Mouse (Mus musculus): ENCODE results near the gene Stk36. TPM values are rescaled to one million over a fixed set of nuclear protein-coding genes. Genes with fewer than 3 reads are reported as not detected.

Stk36 gene
- polyA plus RNA-seq, 1 experiment from 2014 or later = 4.3 TPM

GRCm38 (mm10) chr1:74587773-74588445, 13.3 kb upstream of the Stk36 start, which contains the start of the genes Zfp142 and Bcs1l:
TSS of gene Zfp142 (minus strand) at chr1:74588246.
TSS of gene Bcs1l (plus strand) at chr1:74588289.
- H3K9ac ChIP-seq (ENCODE audit: low read depth, low read length) = peak within 1 kb of the TSS; percentile 81
- WGBS (ENCODE audit: insufficient replicate concordance) = under 1% methylated on average over 48 of the region's 48 CpGs
- H3K9me3 ChIP-seq (replicated peaks; ENCODE audit: control insufficient read depth, low read length) = no peaks in the 10 kb centered on the region
- H3K36me3 ChIP-seq (ENCODE audit: control insufficient read depth, insufficient read depth, low read length) = peaks cover 14% of the 10 kb centered on the region; the same call in 1 of the 2 replicates
- peak within 1 kb of the TSS; percentile 95 for H3K4me2 ChIP-seq
- peak within 1 kb of the TSS; percentile 75 for H3K4me3 ChIP-seq (ENCODE audit: low read depth, low read length)
- peak within 1 kb of the TSS; percentile 70 for H3K27ac ChIP-seq (ENCODE audit: low read depth, low read length)
- peak; percentile 96 for ATAC-seq (replicated peaks; ENCODE audit: insufficient number of reproducible peaks, low FRiP score, low TSS enrichment)
- H3K27me3 ChIP-seq (ENCODE audit: control insufficient read depth, insufficient read depth, low read length) = no peaks in the 10 kb centered on the region
- H3K4me1 ChIP-seq (ENCODE audit: control insufficient read depth, insufficient read depth, low read length) = peaks cover 21% of the 10 kb centered on the region

GRCm38 (mm10) chr1:74594434-74594833, 6.8 kb upstream of the Stk36 start:
- WGBS (ENCODE audit: insufficient replicate concordance) = 83% methylated on average over 8 of the region's 8 CpGs
- H3K4me3 ChIP-seq (ENCODE audit: low read depth, low read length) = no peak overlapping the region
- H3K36me3 ChIP-seq (ENCODE audit: control insufficient read depth, insufficient read depth, low read length) = peaks cover 41% of the 10 kb centered on the region
- no peaks in the 10 kb centered on the region for H3K27me3 ChIP-seq (ENCODE audit: control insufficient read depth, insufficient read depth, low read length)
- H3K9me3 ChIP-seq (replicated peaks; ENCODE audit: control insufficient read depth, low read length) = no peaks in the 10 kb centered on the region
- no peak overlapping the region for H3K27ac ChIP-seq (ENCODE audit: low read depth, low read length)
- H3K4me1 ChIP-seq (ENCODE audit: control insufficient read depth, insufficient read depth, low read length) = no peaks in the 10 kb centered on the region
- no peak overlapping the region for H3K4me2 ChIP-seq
- no peak overlapping the region for H3K9ac ChIP-seq (ENCODE audit: low read depth, low read length)
- ATAC-seq (replicated peaks; ENCODE audit: insufficient number of reproducible peaks, low FRiP score, low TSS enrichment) = no peak

- peak; percentile 62 for ATAC-seq (replicated peaks; ENCODE audit: insufficient number of reproducible peaks, low FRiP score, low TSS enrichment)
- H3K4me3 ChIP-seq (ENCODE audit: low read depth, low read length) = peak overlapping the region; percentile 88
- no peaks in the 10 kb centered on the region for H3K27me3 ChIP-seq (ENCODE audit: control insufficient read depth, insufficient read depth, low read length)
- H3K36me3 ChIP-seq (ENCODE audit: control insufficient read depth, insufficient read depth, low read length) = peaks cover 11% of the 10 kb centered on the region; the same call in 1 of the 2 replicates
- H3K4me2 ChIP-seq = peak overlapping the region; percentile 85
- no peaks in the 10 kb centered on the region for H3K9me3 ChIP-seq (replicated peaks; ENCODE audit: control insufficient read depth, low read length)
- peaks cover 6% of the 10 kb centered on the region; the same call in 1 of the 2 replicates for H3K4me1 ChIP-seq (ENCODE audit: control insufficient read depth, insufficient read depth, low read length)
- 8% methylated on average over 26 of the region's 26 CpGs for WGBS (ENCODE audit: insufficient replicate concordance)
- 0 out of 2 replicates have a peak overlapping the region, but pooled peaks have one; percentile 15 for H3K27ac ChIP-seq (ENCODE audit: low read depth, low read length)
- H3K9ac ChIP-seq (ENCODE audit: low read depth, low read length) = peak overlapping the region; percentile 88
These were observed 561 bp upstream of the Stk36 start for GRCm38 (mm10) chr1:74600501-74601266.

- 81% methylated on average over 1 of the region's 1 CpGs for WGBS (ENCODE audit: insufficient replicate concordance)
- no peak for ATAC-seq (replicated peaks; ENCODE audit: insufficient number of reproducible peaks, low FRiP score, low TSS enrichment)
- Histone ChIP-seq H3K4me3 (ENCODE audit: low read depth, low read length) (no peak overlapping the region), H3K27ac (ENCODE audit: low read depth, low read length) (no peak overlapping the region), H3K36me3 (ENCODE audit: control insufficient read depth, insufficient read depth, low read length) (no peaks in the 10 kb centered on the region), H3K9me3 (replicated peaks; ENCODE audit: control insufficient read depth, low read length) (no peaks in the 10 kb centered on the region), H3K9ac (ENCODE audit: low read depth, low read length) (no peak overlapping the region), H3K27me3 (ENCODE audit: control insufficient read depth, insufficient read depth, low read length) (no peaks in the 10 kb centered on the region), H3K4me2 (no peak overlapping the region), H3K4me1 (ENCODE audit: control insufficient read depth, insufficient read depth, low read length) (no peaks in the 10 kb centered on the region)
These were observed 22.9 kb downstream of the Stk36 start for GRCm38 (mm10) chr1:74624183-74624582.

GRCm38 (mm10) chr1:74626076-74626475, 24.8 kb downstream of the Stk36 start:
- no peaks in the 10 kb centered on the region for H3K9me3 ChIP-seq (replicated peaks; ENCODE audit: control insufficient read depth, low read length)
- H3K27me3 ChIP-seq (ENCODE audit: control insufficient read depth, insufficient read depth, low read length) = no peaks in the 10 kb centered on the region
- H3K36me3 ChIP-seq (ENCODE audit: control insufficient read depth, insufficient read depth, low read length) = no peaks in the 10 kb centered on the region
- no peak overlapping the region for H3K4me2 ChIP-seq
- 72% methylated on average over 4 of the region's 4 CpGs for WGBS (ENCODE audit: insufficient replicate concordance)
- no peak overlapping the region for H3K27ac ChIP-seq (ENCODE audit: low read depth, low read length)
- no peak overlapping the region for H3K4me3 ChIP-seq (ENCODE audit: low read depth, low read length)
- no peak for ATAC-seq (replicated peaks; ENCODE audit: insufficient number of reproducible peaks, low FRiP score, low TSS enrichment)
- H3K9ac ChIP-seq (ENCODE audit: low read depth, low read length) = no peak overlapping the region
- no peaks in the 10 kb centered on the region for H3K4me1 ChIP-seq (ENCODE audit: control insufficient read depth, insufficient read depth, low read length)

GRCm38 (mm10) chr1:74628001-74628400, 26.8 kb downstream of the Stk36 start:
- Histone ChIP-seq H3K4me1 (ENCODE audit: control insufficient read depth, insufficient read depth, low read length) (no peaks in the 10 kb centered on the region), H3K9ac (ENCODE audit: low read depth, low read length) (no peak overlapping the region), H3K27ac (ENCODE audit: low read depth, low read length) (no peak overlapping the region), H3K9me3 (replicated peaks; ENCODE audit: control insufficient read depth, low read length) (no peaks in the 10 kb centered on the region), H3K36me3 (ENCODE audit: control insufficient read depth, insufficient read depth, low read length) (no peaks in the 10 kb centered on the region), H3K27me3 (ENCODE audit: control insufficient read depth, insufficient read depth, low read length) (no peaks in the 10 kb centered on the region), H3K4me3 (ENCODE audit: low read depth, low read length) (no peak overlapping the region), H3K4me2 (no peak overlapping the region)
- 52% methylated on average over 7 of the region's 7 CpGs for WGBS (ENCODE audit: insufficient replicate concordance)
- no peak for ATAC-seq (replicated peaks; ENCODE audit: insufficient number of reproducible peaks, low FRiP score, low TSS enrichment)

GRCm38 (mm10) chr1:74632734-74633133, 31.5 kb downstream of the Stk36 start:
- H3K9ac ChIP-seq (ENCODE audit: low read depth, low read length) = no peak overlapping the region
- no peaks in the 10 kb centered on the region for H3K27me3 ChIP-seq (ENCODE audit: control insufficient read depth, insufficient read depth, low read length)
- H3K4me1 ChIP-seq (ENCODE audit: control insufficient read depth, insufficient read depth, low read length) = no peaks in the 10 kb centered on the region
- no peak overlapping the region for H3K4me2 ChIP-seq
- no peaks in the 10 kb centered on the region for H3K9me3 ChIP-seq (replicated peaks; ENCODE audit: control insufficient read depth, low read length)
- no peaks in the 10 kb centered on the region for H3K36me3 ChIP-seq (ENCODE audit: control insufficient read depth, insufficient read depth, low read length)
- no peak overlapping the region for H3K27ac ChIP-seq (ENCODE audit: low read depth, low read length)
- 74% methylated on average over 4 of the region's 4 CpGs for WGBS (ENCODE audit: insufficient replicate concordance)
- no peak for ATAC-seq (replicated peaks; ENCODE audit: insufficient number of reproducible peaks, low FRiP score, low TSS enrichment)
- H3K4me3 ChIP-seq (ENCODE audit: low read depth, low read length) = no peak overlapping the region

- Histone ChIP-seq H3K4me2 (peak overlapping the region; percentile 37), H3K9ac (ENCODE audit: low read depth, low read length) (no peak overlapping the region), H3K27me3 (ENCODE audit: control insufficient read depth, insufficient read depth, low read length) (no peaks in the 10 kb centered on the region), H3K9me3 (replicated peaks; ENCODE audit: control insufficient read depth, low read length) (no peaks in the 10 kb centered on the region), H3K4me3 (ENCODE audit: low read depth, low read length) (no peak overlapping the region), H3K27ac (ENCODE audit: low read depth, low read length) (no peak overlapping the region), H3K4me1 (ENCODE audit: control insufficient read depth, insufficient read depth, low read length) (no peaks in the 10 kb centered on the region), H3K36me3 (ENCODE audit: control insufficient read depth, insufficient read depth, low read length) (no peaks in the 10 kb centered on the region)
- ATAC-seq (replicated peaks; ENCODE audit: insufficient number of reproducible peaks, low FRiP score, low TSS enrichment) = no peak
- 38% methylated on average over 2 of the region's 2 CpGs for WGBS (ENCODE audit: insufficient replicate concordance)
These were observed 42.3 kb downstream of the Stk36 start for GRCm38 (mm10) chr1:74643524-74643923.
